Mouse (Mus musculus) heart, postnatal 4 days (tissue): ENCODE results near the gene Tpst2. TPM values are rescaled to one million over a fixed set of nuclear protein-coding genes. Genes with fewer than 3 reads are reported as not detected.
A peak's percentile ranks its signal among the peaks of the same experiment; 100 is the strongest.

Experiments used
- DNase-seq: peaks from one replicate; pipeline ENCODE4 v3.0.0; 2021
- total RNA-seq, 2 experiments: library from RNA; stranded (reverse); gene quantifications; 2 replicates each; pipeline ENCODE4 v1.2.3; 2021

Gene Tpst2
- total RNA-seq, 2 experiments from 2014 or later, result 44.4 to 45.6 TPM

- DNase-seq, result peak; percentile 81
Observed at GRCm38 (mm10) chr5:112255426-112255825, 21.1 kb upstream of the Tpst2 start, which contains the start of gene Crybb1. TSS of gene Crybb1 (plus strand) at chr5:112255815.

- no peak for DNase-seq
Observed at GRCm38 (mm10) chr5:112256457-112256856, 20.0 kb upstream of the Tpst2 start.

GRCm38 (mm10) chr5:112257896-112258295 lies 18.6 kb upstream of the Tpst2 start:
- DNase-seq, result no peak

- no peak for DNase-seq
Observed at GRCm38 (mm10) chr5:112259862-112260650, 16.4 kb upstream of the Tpst2 start.

- no peak for DNase-seq
Observed at GRCm38 (mm10) chr5:112260818-112261217, 15.7 kb upstream of the Tpst2 start.

GRCm38 (mm10) chr5:112264099-112264498 lies 12.4 kb upstream of the Tpst2 start:
- no peak for DNase-seq

- no peak for DNase-seq
Observed at GRCm38 (mm10) chr5:112265110-112265509, 11.4 kb upstream of the Tpst2 start.

GRCm38 (mm10) chr5:112265515-112265914 lies 11.0 kb upstream of the Tpst2 start:
- no peak for DNase-seq

GRCm38 (mm10) chr5:112266011-112266777 lies 10.3 kb upstream of the Tpst2 start:
- DNase-seq, result no peak

- no peak for DNase-seq
Observed at GRCm38 (mm10) chr5:112270764-112271541, 5.5 kb upstream of the Tpst2 start.

- DNase-seq, result no peak
Observed at GRCm38 (mm10) chr5:112272934-112273333, 3.6 kb upstream of the Tpst2 start.

GRCm38 (mm10) chr5:112273746-112274463 lies 2.6 kb upstream of the Tpst2 start:
- DNase-seq, result no peak

- no peak for DNase-seq
Observed at GRCm38 (mm10) chr5:112275021-112275804, 1.3 kb upstream of the Tpst2 start.

- no peak for DNase-seq
Observed at GRCm38 (mm10) chr5:112276907-112277348, 437 bp downstream of the Tpst2 start.

- no peak for DNase-seq
Observed at GRCm38 (mm10) chr5:112277906-112278470, 1.5 kb downstream of the Tpst2 start.

- no peak for DNase-seq
Observed at GRCm38 (mm10) chr5:112279181-112280021, 2.9 kb downstream of the Tpst2 start.

GRCm38 (mm10) chr5:112280151-112280550 lies 3.7 kb downstream of the Tpst2 start:
- no peak for DNase-seq

- no peak for DNase-seq
Observed at GRCm38 (mm10) chr5:112280863-112281660, 4.6 kb downstream of the Tpst2 start.

- no peak for DNase-seq
Observed at GRCm38 (mm10) chr5:112281676-112282075, 5.2 kb downstream of the Tpst2 start.
